In the genomic region with DNA sequence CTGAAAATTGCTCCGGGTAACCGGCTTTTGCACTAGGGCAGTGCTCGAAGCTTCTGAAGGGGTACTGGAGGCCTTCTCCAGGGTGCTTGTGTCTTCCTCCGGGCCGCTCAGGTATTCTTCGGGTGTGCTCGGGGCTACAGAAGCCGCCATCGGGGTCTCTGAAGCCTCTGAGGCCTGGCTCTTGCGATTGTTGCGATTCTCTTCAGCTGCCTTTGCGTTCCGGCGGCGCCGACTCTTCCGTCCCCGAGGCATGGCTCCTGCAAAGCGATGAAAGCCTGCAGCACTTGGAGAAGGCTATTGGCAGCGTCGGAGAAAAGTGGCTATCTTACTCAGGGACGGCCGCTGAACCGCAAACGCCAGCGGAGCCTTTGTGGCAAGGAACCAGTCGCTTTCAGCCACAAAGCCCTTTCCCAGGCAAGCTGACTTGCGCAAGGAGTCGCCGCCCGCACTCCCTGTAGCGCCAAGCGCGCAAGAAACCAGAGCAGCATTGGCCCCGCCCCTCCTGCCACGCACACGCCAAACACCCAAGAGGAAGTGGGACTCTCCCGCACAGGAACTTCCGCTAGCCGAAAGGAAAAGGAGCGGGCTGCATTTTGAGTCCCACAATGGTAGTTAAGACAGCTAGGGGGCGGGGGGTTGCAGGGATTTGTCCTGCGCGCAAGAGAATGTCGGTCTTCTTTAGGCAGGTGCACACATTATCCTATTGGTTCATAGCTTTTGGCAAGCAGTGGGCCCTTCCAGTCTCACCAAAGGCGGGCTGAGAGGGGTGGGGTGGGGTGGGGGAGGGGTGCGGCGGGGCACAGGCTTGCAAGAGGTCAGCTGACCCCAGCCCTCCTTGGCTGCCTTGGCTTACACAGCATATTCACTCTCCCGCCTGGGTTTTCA, we compare ENCODE assay signal across 8 mouse cellular contexts. TPM values are rescaled to one million over a fixed set of nuclear protein-coding genes. Genes with fewer than 3 reads are reported as not detected.
DNase-seq lines count a peak whose midpoint lies in the region; ATAC-seq lines count a peak whose summit lies in the region.

Gene Mageh1 (minus strand): TSS at position 489 of the 885 bp plus-strand sequence.

- H3K4me2 ChIP-seq in hindbrain, embryonic 16.5 days (ENCODE audit: low read length), result peak within 1 kb of the TSS; percentile 49

- peak within 1 kb of the TSS; percentile 87 for H3K27ac ChIP-seq in hindbrain, embryonic 16.5 days (ENCODE audit: low read depth, low read length)

- peak within 1 kb of the TSS; percentile 71 for H3K9ac ChIP-seq in hindbrain, embryonic 16.5 days (ENCODE audit: low read depth, low read length)

- no peaks in the 10 kb centered on the region for H3K36me3 ChIP-seq in hindbrain, embryonic 16.5 days (ENCODE audit: control insufficient read depth, insufficient read depth, low read length)

- H3K27me3 ChIP-seq in hindbrain, embryonic 16.5 days (replicated peaks; ENCODE audit: control insufficient read depth, insufficient read depth, low read length), result no peaks in the 10 kb centered on the region

- H3K4me3 ChIP-seq in hindbrain, embryonic 16.5 days (ENCODE audit: low read length), result peak within 1 kb of the TSS; percentile 51

- no peaks in the 10 kb centered on the region; the same call in 1 of the 2 replicates for H3K4me1 ChIP-seq in hindbrain, embryonic 16.5 days (ENCODE audit: control insufficient read depth, insufficient read depth, low read depth, low read length)

- DNase-seq in ZHBTc4 (ENCODE audit: low read depth, low spot score), result peak; percentile 95
- peak; percentile 39 to 78 for DNase-seq in cerebellum, postnatal 4 days (ENCODE audit: low spot score in 2 of 2)
- peak; percentile 38 to 70 for DNase-seq in gastrocnemius, adult 8-10 months (ENCODE audit: low spot score in 2 of 2)
- DNase-seq in layer of hippocampus, postnatal 36 days, result peak; percentile 78 to 81
- DNase-seq in lung, postnatal 14 days, result peak; percentile 75
- peak; percentile 94 for DNase-seq in retina, postnatal 1 day
- DNase-seq in urinary bladder, postnatal 25 days (ENCODE audit: low spot score), result peak; percentile 60

- 15% methylated on average over 41 of the region's 49 CpGs for WGBS in hindbrain, embryonic 16.5 days

- no peaks in the 10 kb centered on the region for H3K9me3 ChIP-seq in hindbrain, embryonic 16.5 days (ENCODE audit: control insufficient read depth, low read length)

- ATAC-seq in hindbrain, embryonic 16.5 days, result peak; percentile 94

RNA-seq across cellular contexts. Expression of gene Mageh1, which starts in this region (rescaled TPM):
- total RNA-seq in gastrocnemius, adult 8-10 months (2022), result 1 to 10 TPM; 3.1 to 4.2 (median 3.7) TPM
- polyA plus RNA-seq in hindbrain, embryonic 16.5 days (2015; fragmentation: Nextera tagmentation; extraction: Ambion mirVana), result 116 and 128 TPM in 2 replicates
- total RNA-seq in layer of hippocampus, postnatal 36 days (2021), result 10 to 100 TPM; 51.4 to 60.7 TPM

Comparison
In these comparisons a context has a peak if more than half of its experiments do, and no peak if none do; other contexts are left out.
1. Peak in every context shown above with its lines: DNase-seq, ATAC-seq, H3K4me3 ChIP-seq and H3K27ac ChIP-seq.
2. RNA of gene Mageh1 (total RNA-seq): 51.4 to 60.7 TPM in layer of hippocampus, postnatal 36 days; 3.1 to 4.2 TPM in gastrocnemius, adult 8-10 months; every median in the first group is over 10 times any median in the second.